Mouse (Mus musculus) forebrain, embryonic 14.5 days (tissue): Measurements from ENCODE around the gene Pkd1l1. TPM values are rescaled to one million over a fixed set of nuclear protein-coding genes. Genes with fewer than 3 reads are reported as not detected.

ENCODE experiments used
- ATAC-seq: fragments of 200-750 bp; cut with Nextera tagmentation; 2 replicates; pipeline ENCODE4 v1.8.0; 2017; ENCODE audit warnings: mild to moderate bottlenecking, moderate library complexity
- DNase-seq: peaks from one replicate; pipeline ENCODE4 v3.0.0-alpha.2; 2015; ENCODE audit warnings: low spot score
- H3K27ac ChIP-seq: fragments of 300-500 bp; sonication (generic); 2 replicates; pipeline ENCODE4 v1.5.1; 2014; ENCODE audit warnings: low read depth, mild to moderate bottlenecking, control low read depth, low read length, moderate library complexity
- H3K27me3 ChIP-seq: fragments of 300-500 bp; sonication (generic); replicated peaks from 2 replicates; pipeline ENCODE4 v1.6.1; 2014; ENCODE audit warnings: low read length, control low read depth, mixed read lengths; ENCODE audit not compliant: control insufficient read depth, insufficient read depth
- H3K36me3 ChIP-seq: fragments of 300-500 bp; sonication (generic); 2 replicates; pipeline ENCODE4 v1.6.1; 2014; ENCODE audit warnings: low read length, control low read depth; ENCODE audit not compliant: control insufficient read depth, insufficient read depth
- H3K4me1 ChIP-seq: fragments of 300-500 bp; sonication (generic); 2 replicates; pipeline ENCODE4 v1.6.1; 2014; ENCODE audit warnings: antibody characterized with exemption, low read length, control low read depth; ENCODE audit not compliant: control insufficient read depth, insufficient read depth
- H3K4me2 ChIP-seq: fragments of 300-500 bp; sonication (generic); 2 replicates; pipeline ENCODE4 v1.6.1; 2014; ENCODE audit warnings: mild to moderate bottlenecking, control low read depth, low read length
- H3K4me3 ChIP-seq: fragments of 300-500 bp; sonication (generic); 2 replicates; pipeline ENCODE4 v1.5.1; 2014; ENCODE audit warnings: low read depth, low read length, control low read depth
- H3K9ac ChIP-seq: fragments of 300-500 bp; sonication (generic); 2 replicates; pipeline ENCODE4 v1.6.1; 2014; ENCODE audit warnings: mild to moderate bottlenecking, low read length, control low read depth, moderate library complexity
- H3K9me3 ChIP-seq: fragments of 300-500 bp; sonication (generic); replicated peaks from 2 replicates; pipeline ENCODE4 v1.6.1; 2016; ENCODE audit warnings: low read length, control low read depth, mixed read lengths; ENCODE audit not compliant: control insufficient read depth
- WGBS: fragments of 180-500 bp; shearing (Covaris S2); extraction: QIAGEN DNeasy Blood & Tissue Kit; methylation state at CpG from one replicate; pipeline ENCODE4 v1.1.7; 2014; 5-methylcytosine and 5-hydroxymethylcytosine counted together
- polyA plus RNA-seq: library from polyadenylated mRNA; unstranded; fragments of >200 nt; fragmentation: Nextera tagmentation; extraction: Ambion mirVana; gene quantifications from 2 replicates; pipeline ENCODE4 v1.2.1, GENCODE M21; 2014

Pkd1l1 gene
- polyA plus RNA-seq, 1 experiment from 2014 or later = 0.08 TPM

GRCm38 (mm10) chr11:8825413-8825812 lies 147.7 kb downstream of the Pkd1l1 start:
- DNase-seq (no peak), ATAC-seq (no peak)
- no peaks in the 10 kb centered on the region for H3K4me1 ChIP-seq
- H3K27me3 ChIP-seq = no peaks in the 10 kb centered on the region
- H3K27ac ChIP-seq = no peak overlapping the region
- 94% methylated on average over 3 of the region's 3 CpGs for WGBS
- no peaks in the 10 kb centered on the region for H3K9me3 ChIP-seq
- H3K4me2 ChIP-seq = no peak overlapping the region
- no peak overlapping the region for H3K9ac ChIP-seq
- H3K4me3 ChIP-seq = no peak overlapping the region
- no peaks in the 10 kb centered on the region for H3K36me3 ChIP-seq

- Histone ChIP-seq H3K4me2 (no peak overlapping the region), H3K9me3 (no peaks in the 10 kb centered on the region), H3K27me3 (no peaks in the 10 kb centered on the region), H3K9ac (no peak overlapping the region), H3K36me3 (no peaks in the 10 kb centered on the region), H3K4me1 (no peaks in the 10 kb centered on the region), H3K27ac (no peak overlapping the region), H3K4me3 (no peak overlapping the region)
- DNase-seq = no peak
- WGBS = 90% methylated on average over 4 of the region's 4 CpGs
- no peak for ATAC-seq
Observed at GRCm38 (mm10) chr11:8821403-8821802, 151.7 kb downstream of the Pkd1l1 start.

- Histone ChIP-seq H3K4me2 (no peak overlapping the region), H3K4me3 (no peak overlapping the region), H3K9ac (no peak overlapping the region), H3K27ac (no peak overlapping the region), H3K27me3 (no peaks in the 10 kb centered on the region), H3K9me3 (no peaks in the 10 kb centered on the region), H3K4me1 (no peaks in the 10 kb centered on the region), H3K36me3 (no peaks in the 10 kb centered on the region)
- no peak for DNase-seq
- whole genome bisulfite sequencing = 60% methylated on average over 3 of the region's 3 CpGs
- ATAC-seq = no peak
Observed at GRCm38 (mm10) chr11:8817376-8817775, 155.7 kb downstream of the Pkd1l1 start.

- ATAC-seq = no peak
- 58% methylated on average over 4 of the region's 4 CpGs for WGBS
- DNase-seq = no peak
Observed at GRCm38 (mm10) chr11:8814097-8814790, 158.8 kb downstream of the Pkd1l1 start.

GRCm38 (mm10) chr11:8811506-8812100 lies 161.5 kb downstream of the Pkd1l1 start:
- peak; percentile 4 for DNase-seq
- no peak overlapping the region for H3K9ac ChIP-seq
- no peak overlapping the region for H3K4me2 ChIP-seq
- H3K36me3 ChIP-seq = no peaks in the 10 kb centered on the region
- no peak for ATAC-seq
- no peaks in the 10 kb centered on the region for H3K27me3 ChIP-seq
- H3K27ac ChIP-seq = no peak overlapping the region
- no peak overlapping the region for H3K4me3 ChIP-seq
- WGBS = 6% methylated on average over 5 of the region's 5 CpGs
- no peaks in the 10 kb centered on the region for H3K4me1 ChIP-seq
- no peaks in the 10 kb centered on the region for H3K9me3 ChIP-seq

More at GRCm38 (mm10) chr11:8814097-8814790, 158.8 kb downstream of the Pkd1l1 start:
- H3K4me3 ChIP-seq = no peak overlapping the region
- no peak overlapping the region for H3K9ac ChIP-seq
- no peak overlapping the region for H3K27ac ChIP-seq
- H3K27me3 ChIP-seq = no peaks in the 10 kb centered on the region
- H3K4me2 ChIP-seq = no peak overlapping the region
- no peaks in the 10 kb centered on the region for H3K36me3 ChIP-seq
- H3K9me3 ChIP-seq = no peaks in the 10 kb centered on the region
- H3K4me1 ChIP-seq = no peaks in the 10 kb centered on the region

GRCm38 (mm10) chr11:8809644-8810043 lies 163.4 kb downstream of the Pkd1l1 start:
- 70% methylated on average over 1 of the region's 1 CpGs for WGBS
- DNase-seq (no peak), ATAC-seq (no peak)
- Histone ChIP-seq H3K27ac (no peak overlapping the region), H3K9ac (no peak overlapping the region), H3K27me3 (no peaks in the 10 kb centered on the region), H3K9me3 (no peaks in the 10 kb centered on the region), H3K4me2 (no peak overlapping the region), H3K36me3 (no peaks in the 10 kb centered on the region), H3K4me1 (no peaks in the 10 kb centered on the region), H3K4me3 (no peak overlapping the region)

- WGBS = 60% methylated on average over 4 of the region's 4 CpGs
- peak; percentile 62 for DNase-seq
- Histone ChIP-seq H3K4me3 (no peak overlapping the region), H3K9me3 (no peaks in the 10 kb centered on the region), H3K4me1 (no peaks in the 10 kb centered on the region), H3K9ac (no peak overlapping the region), H3K27me3 (no peaks in the 10 kb centered on the region), H3K36me3 (no peaks in the 10 kb centered on the region), H3K27ac (no peak overlapping the region), H3K4me2 (no peak overlapping the region)
- 0 out of 2 replicates have a peak, but pooled peaks have one; percentile 54 for ATAC-seq
Observed at GRCm38 (mm10) chr11:8807009-8807408, 166.1 kb downstream of the Pkd1l1 start.

GRCm38 (mm10) chr11:8804178-8804577 lies 168.9 kb downstream of the Pkd1l1 start:
- no peak for ATAC-seq
- WGBS = 73% methylated on average over 3 of the region's 3 CpGs

GRCm38 (mm10) chr11:8797486-8797885 lies 175.6 kb downstream of the Pkd1l1 start:
- no peak overlapping the region for H3K9ac ChIP-seq
- WGBS = 88% methylated on average over 5 of the region's 5 CpGs
- H3K36me3 ChIP-seq = no peaks in the 10 kb centered on the region
- H3K27me3 ChIP-seq = no peaks in the 10 kb centered on the region
- no peaks in the 10 kb centered on the region for H3K4me1 ChIP-seq
- no peak overlapping the region for H3K4me2 ChIP-seq
- ATAC-seq = no peak
- no peak overlapping the region for H3K27ac ChIP-seq
- H3K4me3 ChIP-seq = no peak overlapping the region
- DNase-seq = no peak
- H3K9me3 ChIP-seq = no peaks in the 10 kb centered on the region

More at GRCm38 (mm10) chr11:8804178-8804577, 168.9 kb downstream of the Pkd1l1 start:
- H3K4me2 ChIP-seq = no peak overlapping the region
- H3K9ac ChIP-seq = no peak overlapping the region
- no peaks in the 10 kb centered on the region for H3K9me3 ChIP-seq
- H3K4me3 ChIP-seq = no peak overlapping the region
- no peak overlapping the region for H3K27ac ChIP-seq
- no peaks in the 10 kb centered on the region for H3K4me1 ChIP-seq
- H3K27me3 ChIP-seq = no peaks in the 10 kb centered on the region
- H3K36me3 ChIP-seq = no peaks in the 10 kb centered on the region
- DNase-seq = no peak
